Mouse (Mus musculus) heart, postnatal 36 days (tissue): ENCODE results near the gene 3110009E18Rik. TPM values are rescaled to one million over a fixed set of nuclear protein-coding genes. Genes with fewer than 3 reads are reported as not detected.

Experiments
- DNase-seq, 2 experiments: peaks; one replicate each; pipeline ENCODE4 v3.0.0; 2021 to 2022
- intact Hi-C: fragments of 180-260 bp; cut with DNase I; formaldehyde crosslinking; loops from one replicate; pipeline ENCODE4 v1.15.1; 2025
- total RNA-seq, 2 experiments: library from RNA; stranded (reverse); gene quantifications; 2 replicates each; pipeline ENCODE4 v1.2.3; 2021

The 3110009E18Rik gene
- total RNA-seq, 2 experiments from 2014 or later = 4.3 to 7.5 TPM

DNA sequence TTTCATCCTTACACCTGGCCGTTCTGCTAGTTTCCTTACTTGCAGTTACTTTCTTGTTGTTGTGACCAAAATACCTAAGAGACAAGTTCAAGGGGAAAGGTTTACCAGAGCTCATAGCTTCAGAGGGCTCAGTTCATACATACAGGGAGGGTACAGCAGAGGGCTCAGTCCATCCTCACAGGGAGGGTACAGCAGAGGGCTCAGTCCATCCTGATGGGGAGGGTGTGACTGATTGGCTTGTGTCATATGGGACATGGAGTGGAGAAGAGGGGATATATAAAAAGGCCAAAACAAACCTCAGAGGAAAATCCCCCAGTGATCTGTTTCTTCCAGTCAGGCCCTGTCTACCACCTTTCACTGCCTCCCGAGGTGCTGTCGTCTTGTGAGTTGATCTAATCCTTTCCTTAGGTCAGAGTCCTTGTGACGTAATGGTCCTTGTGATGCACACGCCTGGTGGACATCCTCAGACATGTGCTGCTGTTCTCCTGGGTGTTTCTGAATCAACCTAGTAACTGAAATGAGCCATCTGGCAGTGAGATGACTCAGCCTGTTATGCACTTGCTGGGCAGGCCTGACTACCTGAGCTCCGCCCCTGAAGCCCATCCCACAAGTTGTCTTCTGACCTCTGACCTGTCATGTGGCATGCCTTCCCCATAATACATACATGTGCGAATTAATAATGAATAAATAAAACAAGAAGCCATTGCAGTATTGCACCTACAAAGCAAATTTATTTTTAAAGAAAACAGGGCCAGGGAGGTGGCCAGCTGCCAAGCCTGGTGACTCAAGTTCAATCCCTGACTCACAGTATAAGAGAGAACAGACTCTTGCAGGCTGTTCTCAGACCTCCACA, 15.2 kb downstream of the 3110009E18Rik start:
- DNase-seq = peak in 1 of 2 experiments; percentile 21
- intact Hi-C loops = no loop called here

DNA sequence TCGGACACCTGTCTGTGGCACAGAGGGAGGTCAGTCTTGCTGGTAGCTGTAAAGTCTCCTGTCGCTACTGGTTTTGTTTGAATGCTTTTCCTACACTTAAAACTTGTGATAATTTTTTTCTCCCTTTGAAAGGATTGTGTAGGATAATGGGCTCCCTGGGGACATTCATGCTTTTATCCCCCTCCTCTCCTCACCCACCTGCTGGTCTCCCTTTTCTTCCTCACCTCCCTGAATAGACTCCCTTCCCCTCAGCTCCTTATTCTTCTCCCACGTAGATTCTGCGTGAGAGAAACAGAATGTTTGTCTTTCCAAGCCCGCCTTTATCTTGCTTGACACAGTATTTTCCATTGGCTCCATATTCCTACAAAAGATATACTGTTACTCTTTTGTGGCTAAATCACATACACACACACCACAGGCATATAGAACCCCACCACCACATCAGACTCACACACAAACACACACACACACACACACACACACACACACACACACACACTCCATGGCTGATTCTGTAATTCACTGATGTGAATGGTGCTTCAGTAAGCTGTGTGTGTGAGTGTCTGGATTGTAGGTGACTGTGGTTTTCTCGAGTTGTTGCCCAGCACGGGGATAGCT, 18.0 kb downstream of the 3110009E18Rik start:
- DNase-seq = no peak
- intact Hi-C loops = no loop called here

DNA sequence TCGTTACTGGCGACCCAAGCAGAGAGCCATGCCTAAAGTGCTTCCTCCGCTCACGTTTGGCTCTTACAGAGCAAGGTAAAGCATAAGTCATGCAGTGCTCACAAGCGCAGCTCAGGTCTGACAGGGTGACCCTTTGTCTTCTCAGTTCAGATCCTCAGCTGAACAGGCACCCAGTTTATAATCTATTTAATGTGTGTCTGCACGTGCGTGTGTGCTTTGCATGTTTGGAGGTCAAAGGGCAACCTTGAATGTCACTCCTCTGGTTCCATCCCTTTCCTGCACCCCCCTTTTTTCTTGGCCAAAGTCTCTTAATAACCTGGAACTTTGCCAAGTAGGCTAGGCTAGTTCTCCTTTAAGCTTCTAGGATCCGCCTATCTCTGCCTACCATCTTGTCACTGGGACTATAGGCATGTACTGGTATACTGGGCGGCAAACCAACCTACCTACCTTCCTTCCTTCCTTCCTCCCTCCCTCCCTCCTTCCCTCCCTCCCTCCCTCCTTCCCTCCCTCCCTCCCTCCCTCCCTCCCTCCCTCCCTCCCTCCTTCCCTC, 19.2 kb downstream of the 3110009E18Rik start:
- no peak for DNase-seq
- intact Hi-C loops = no loop called here

DNA sequence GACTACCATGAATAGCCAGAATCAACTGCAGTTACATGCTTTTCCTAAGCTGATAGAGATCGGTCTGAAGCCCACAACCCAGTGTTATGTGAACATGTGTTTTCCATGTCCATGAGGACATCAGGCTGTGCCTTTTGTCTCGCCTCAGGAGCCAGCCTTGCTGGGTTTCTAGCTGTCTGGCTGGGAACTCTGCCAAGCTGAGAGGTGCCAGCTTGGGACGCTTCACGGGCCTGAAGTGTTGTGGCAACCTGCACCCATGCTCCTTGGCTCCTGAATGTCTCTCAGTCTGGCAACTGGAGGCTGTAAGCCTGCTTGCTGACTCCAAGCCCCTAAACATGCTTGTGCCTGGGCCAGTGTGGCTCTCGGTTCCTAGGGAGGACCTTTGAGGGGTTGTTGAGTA, 21.6 kb downstream of the 3110009E18Rik start:
- peak; percentile 58 for DNase-seq
- intact Hi-C loops = no loop called here

DNA sequence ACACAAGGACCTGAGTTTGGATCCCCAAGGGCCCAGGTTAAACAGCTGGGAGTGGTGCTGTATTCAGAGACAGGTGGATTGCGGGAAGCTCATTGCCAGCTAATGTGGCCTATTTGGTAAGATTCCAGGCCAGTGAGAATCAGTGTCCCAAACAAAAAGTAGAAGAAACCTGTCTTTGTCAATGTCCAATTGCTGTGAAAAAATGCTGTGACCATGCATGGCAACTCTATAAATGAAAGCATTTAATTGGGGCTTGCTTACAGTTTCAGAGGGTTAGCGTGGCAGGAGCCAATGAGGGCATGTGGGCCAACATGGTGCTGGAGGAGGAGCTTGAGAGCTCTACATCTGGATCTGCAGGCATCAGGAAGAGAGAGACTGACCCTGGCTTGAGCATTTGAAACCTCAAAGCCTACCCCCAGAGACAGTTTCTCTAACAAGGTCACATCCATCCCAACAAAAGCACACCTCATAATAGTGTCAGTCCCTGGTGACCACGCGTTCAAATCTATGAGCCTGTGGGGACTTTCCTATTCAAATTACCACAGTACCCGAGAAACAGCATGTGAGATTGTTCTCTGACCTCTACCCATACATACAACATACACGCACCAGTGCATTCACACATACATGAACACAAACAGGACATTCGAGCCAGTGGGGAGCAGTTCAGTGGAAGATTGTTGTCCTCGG, 24.7 kb downstream of the 3110009E18Rik start:
- DNase-seq = no peak
- intact Hi-C loops = loop anchor here (2.0 kb wide), 1 partner anchor 47 kb away; no protein-coding TSS in a partner anchor

DNA sequence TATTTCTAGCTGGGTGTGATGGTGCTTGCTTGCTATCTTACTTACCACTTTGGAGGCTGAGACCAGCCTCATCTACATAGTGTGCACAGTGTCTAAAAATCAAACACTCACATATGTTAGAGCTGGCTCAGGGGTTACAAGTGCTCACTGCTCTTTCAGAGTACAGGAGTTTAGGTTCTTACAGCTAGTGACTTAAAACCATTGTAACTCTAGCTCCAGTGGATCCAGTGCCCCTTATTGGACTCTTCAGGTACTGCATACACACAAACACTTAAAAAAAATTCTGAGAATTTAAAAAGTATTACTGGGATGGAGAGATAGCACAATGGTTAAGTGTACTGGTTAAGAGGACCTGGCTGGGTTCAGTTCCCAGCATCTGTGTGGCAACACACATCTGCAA, 26.0 kb downstream of the 3110009E18Rik start:
- intact Hi-C loops = loop anchor here (2.0 kb wide), 1 partner anchor 48 kb away; no protein-coding TSS in a partner anchor
- no peak for DNase-seq

DNA sequence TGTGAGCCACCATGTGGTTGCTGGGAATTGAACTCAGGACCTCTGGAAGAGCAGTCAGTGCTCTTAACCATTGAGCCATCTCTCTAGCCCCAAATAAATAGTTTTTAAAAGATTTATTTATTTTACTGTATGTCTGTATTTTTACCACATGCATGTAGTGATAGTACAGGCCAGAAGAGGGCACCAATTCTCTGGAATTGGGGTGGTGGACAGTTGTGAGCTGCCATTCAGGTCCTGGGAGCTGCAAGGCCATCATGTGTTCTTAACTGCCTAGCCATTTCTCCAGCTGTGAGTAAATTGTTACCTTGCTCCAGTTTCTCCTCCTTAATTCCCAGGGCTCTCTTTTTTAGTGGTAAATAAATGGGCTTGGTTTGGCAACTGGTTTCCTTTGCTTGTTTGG, 33.2 kb downstream of the 3110009E18Rik start:
- intact Hi-C loops = loop anchor here (2.0 to 5.0 kb wide), 2 partner anchors 121 to 398 kb away; no protein-coding TSS in a partner anchor

DNA sequence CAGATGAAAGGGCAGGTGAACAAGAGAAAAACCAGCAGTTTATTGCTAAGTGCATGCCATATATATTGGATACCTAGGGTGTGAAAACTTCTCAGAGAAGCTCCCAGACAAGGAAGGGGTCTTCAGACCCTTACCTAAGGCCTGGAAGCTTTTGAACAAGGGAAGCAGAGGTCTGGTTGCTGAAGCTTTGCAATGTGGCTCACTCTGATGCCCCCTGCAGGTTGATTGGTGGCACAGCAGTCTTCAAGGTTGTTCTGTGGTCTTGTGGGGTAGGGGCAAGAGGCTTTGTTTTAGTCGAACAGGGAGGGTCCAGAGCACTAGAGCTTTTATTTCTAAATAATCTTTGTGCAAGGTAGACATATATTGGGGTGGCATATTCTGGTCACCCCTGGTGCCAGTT, 34.3 kb downstream of the 3110009E18Rik start:
- DNase-seq = peak; percentile 21 to 31
- intact Hi-C loops = loop anchor here (1.0 to 2.0 kb wide), 2 partner anchors 57 to 123 kb away; no protein-coding TSS in a partner anchor

More for the DNA sequence above, 33.2 kb downstream of the 3110009E18Rik start:
- DNase-seq = peak; percentile 27 to 32

DNA sequence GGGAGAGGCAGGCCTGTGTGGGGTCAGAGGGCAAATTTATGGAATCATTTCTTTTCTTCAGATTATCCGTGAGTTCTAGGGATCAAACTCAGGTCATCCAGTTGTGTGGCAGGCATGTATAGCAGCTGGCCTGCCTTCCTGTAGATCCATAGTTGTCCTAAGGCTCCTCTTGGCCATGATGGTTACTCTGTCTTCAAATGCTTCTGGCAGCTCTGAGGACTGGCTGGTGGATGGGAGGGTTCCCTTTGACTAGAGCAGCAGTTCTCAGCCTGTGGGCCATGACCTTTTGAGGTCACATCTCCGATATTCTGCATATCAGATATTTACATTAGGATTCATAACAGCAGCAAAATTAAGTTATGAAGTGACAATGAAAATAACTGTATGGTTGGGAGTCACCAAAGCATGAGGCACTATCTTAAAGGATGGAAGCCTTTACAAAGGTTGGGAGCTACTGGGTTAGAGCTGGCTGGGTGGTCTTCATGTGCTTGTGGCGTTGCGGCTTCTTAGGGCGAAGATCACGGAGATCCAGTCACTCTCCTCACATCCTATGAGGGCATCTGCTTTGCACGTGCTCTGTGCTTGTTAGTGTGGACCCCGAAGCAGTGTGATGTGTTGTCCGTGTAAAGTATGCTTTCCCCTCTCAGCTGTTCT, 37.6 kb downstream of the 3110009E18Rik start:
- no peak for DNase-seq
- intact Hi-C loops = no loop called here

DNA sequence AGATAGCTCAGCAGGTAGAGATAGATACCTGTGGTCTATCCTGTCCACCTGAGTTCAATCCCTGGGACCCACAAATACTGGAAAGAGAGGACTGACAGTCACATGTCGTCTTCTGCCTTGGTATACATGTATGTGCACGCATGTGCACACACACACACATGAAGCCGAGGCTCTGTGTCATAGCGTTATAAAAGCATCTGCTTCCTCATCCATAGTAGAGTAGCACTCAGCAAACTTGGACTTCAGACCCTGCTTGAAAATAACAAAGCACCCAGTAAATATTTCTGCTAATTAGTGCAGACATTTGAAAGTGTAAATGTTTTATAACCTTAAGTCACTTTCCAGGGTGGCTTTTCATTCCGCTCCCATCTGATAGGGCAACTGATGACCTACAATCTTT, 40.5 kb downstream of the 3110009E18Rik start:
- no peak for DNase-seq
- intact Hi-C loops = no loop called here

DNA sequence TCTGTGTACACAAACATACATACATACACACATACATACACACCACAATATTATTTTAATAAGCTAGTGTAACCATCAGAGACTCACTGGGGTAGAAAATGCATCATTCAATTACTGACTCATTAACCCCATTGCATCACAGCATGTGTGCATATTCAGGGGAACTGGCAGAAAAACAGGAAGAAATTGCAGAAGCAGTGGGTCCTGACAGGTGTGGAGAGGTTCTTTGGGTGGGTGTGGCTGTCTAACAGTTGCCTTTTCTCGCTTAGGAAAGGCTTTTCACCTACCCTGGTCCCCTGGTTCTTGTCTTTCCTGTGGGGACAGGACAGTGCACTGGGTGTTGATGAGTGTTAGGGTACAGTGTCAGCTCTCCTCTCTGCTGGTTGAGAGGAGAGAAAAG, 41.6 kb downstream of the 3110009E18Rik start:
- DNase-seq = no peak
- intact Hi-C loops = no loop called here

DNA sequence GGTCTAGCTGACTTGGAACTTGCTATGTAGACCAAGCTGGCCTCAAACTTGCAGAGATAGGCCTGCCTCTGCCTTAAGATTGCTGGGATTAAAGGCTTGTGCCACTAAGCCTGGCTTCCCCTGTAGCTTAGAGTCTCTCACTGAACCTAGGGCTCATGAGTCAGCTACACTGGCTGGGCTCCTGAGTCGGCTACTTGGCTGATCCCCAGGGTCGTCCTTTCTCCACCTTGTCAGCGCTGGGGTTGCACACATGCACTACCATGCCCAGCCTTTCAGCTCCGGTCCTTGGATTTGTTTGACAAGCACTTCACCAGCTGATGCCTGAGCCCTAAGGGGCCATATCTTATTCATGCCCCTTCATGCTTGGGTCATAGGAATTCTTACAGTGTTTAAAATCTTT, 47.0 kb downstream of the 3110009E18Rik start:
- intact Hi-C loops = no loop called here
- no peak for DNase-seq

DNA sequence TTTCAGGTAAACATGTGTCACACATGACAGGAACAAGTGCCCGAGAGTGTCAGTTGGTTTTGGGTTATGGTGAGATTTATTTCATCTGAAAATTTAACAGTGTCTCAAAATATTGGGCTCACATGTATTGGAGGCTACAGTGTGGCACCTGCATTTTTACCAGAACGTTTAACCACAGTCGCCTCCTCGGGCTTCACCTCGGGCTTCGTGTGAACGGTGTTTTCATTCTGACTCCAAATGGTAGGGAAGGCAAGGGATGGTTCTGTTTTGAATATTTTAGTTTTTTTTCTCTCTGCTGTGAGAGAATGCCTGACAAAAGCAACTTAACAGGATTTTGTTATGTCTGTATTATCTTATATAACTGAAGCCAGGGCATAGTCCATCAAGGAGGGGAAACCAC, 47.7 kb downstream of the 3110009E18Rik start:
- intact Hi-C loops = no loop called here
- DNase-seq = no peak

DNA sequence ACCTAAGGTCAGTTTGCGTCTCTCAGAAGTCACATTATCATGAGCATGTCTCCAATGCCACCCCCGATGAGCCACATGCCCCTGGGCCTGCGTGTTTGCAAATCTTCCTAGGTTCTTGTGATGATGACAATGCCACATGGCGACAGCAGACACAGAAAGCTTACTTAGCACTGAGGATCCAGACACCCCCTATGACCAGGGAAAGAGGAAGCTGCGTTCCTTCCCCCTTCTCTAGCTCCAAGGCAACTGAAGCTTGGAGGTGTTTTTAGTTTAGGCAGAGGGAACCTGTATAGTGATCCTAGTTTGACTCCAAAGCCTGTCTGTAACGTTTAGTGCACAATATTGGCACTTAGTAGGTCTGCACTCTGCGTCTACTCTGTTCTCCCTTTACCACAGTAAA, 49.3 kb downstream of the 3110009E18Rik start:
- intact Hi-C loops = loop anchor here (5.0 kb wide), 1 partner anchor 297 kb away; no protein-coding TSS in a partner anchor
- no peak for DNase-seq

DNA sequence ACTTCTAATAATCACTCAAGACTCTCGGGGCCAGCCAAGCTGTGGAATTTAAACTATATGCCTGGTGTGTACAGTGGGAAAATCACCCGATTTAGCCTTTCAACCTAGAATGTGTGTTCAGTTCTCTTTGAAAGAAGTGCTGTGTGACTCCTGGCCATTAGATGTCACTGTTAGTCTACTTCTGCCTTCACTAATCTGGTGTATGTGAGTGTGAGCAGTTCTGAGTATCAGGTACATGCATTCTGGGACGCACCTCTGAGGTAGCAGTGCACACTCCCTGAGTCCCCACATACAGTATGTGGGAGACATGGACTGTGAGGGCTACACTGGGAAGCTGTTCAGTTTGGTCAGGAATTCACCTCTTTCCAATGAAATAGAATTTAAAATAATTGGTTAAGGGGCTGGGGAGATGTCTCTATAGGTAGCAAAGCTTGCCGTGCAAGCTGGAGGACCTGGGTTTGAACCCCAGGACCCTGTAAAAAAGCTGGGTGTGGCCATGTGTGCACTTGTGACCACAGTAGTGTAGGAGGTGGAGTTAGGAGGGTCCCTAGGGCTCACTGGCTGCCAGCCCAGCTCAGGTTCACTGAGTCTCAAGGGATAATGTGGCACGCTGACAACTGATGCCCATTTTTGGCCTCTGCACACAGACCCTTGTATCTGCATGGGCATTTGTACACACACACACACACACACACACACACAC, 51.0 kb downstream of the 3110009E18Rik start:
- peak in 1 of 2 experiments; percentile 14 for DNase-seq
- intact Hi-C loops = loop anchor here (1.0 to 5.0 kb wide), 2 partner anchors 295 to 378 kb away; no protein-coding TSS in a partner anchor

DNA sequence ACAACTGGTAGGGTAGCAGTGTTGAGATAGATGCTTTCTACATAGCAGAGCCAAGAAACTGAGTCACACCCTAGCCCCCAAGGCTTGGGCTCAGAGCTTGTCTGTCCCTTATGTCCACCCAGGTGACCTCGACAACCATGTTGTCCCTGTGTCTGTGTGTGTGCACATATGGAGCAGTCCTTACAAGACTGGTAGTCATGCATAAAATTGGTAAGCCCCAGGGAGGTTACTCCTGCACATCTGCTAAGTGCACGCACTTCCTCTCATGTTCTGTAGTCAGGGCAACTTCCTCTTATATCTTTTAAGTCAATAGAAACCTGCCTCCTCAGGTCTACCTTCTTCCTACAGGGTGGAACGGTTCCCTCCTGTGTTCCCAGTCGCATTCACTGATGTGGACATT, 54.0 kb downstream of the 3110009E18Rik start:
- no peak for DNase-seq
- intact Hi-C loops = loop anchor here (5.0 kb wide), 1 partner anchor 292 kb away; no protein-coding TSS in a partner anchor

DNA sequence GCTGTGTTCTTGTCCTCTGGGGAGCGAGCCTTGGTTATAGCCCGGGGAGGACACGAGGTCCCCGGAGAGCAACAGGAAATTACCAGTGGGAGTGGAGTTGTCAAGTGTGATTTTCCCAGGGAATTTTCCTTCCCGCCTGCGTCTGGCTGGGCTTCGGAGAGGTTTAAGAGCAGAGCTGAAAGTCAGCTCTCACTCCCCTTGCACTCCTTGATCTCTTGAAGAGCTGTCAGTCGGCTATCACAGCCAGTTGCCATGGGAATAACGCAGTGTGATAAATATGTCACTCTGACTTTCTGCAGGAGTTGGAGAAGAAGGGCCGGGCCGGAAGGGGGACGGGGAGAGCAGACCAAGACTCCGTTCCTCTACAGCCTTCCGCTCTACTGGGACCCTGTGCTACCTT, 55.3 kb downstream of the 3110009E18Rik start:
- intact Hi-C loops = no loop called here
- no peak for DNase-seq

DNA sequence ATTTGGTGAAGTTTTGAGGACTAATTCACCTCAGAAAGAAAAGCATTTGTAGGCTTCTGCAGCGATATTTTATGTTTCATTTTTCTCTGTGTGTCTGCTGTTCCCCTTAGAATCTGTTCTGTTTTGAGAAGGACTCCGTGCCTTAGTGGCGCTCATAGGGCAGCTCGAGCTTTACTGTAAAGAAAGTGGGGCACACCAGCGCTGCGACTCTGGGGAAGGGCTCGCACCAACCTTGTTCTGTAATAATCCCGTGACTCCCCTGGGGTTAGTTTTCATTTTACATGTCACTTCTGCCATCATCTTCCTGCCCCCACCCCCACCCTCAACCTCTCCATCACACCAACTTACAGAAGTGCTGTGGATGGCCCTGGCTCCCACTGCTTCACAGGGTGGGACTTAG, 56.2 kb downstream of the 3110009E18Rik start:
- DNase-seq = no peak
- intact Hi-C loops = no loop called here

DNA sequence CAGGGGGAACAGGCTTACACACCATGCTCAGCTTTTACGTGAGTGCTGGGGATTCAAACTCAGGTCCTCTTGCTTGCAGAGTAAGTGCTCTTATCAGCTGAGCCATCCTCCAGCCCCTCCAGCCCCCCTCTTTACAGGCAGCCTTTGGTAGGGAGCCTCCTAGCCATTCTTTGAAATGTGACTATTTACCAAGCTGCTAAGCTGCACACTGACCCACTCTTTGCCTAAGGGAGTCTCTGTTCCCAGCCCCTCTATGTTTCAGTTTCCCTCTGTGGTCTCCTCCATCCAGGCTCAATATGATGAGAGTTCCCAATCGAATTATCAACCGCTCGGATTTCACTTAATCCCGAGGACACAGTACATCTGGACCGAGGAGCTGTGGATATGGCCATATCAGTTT, 65.2 kb downstream of the 3110009E18Rik start:
- intact Hi-C loops = no loop called here
- DNase-seq = no peak

DNA sequence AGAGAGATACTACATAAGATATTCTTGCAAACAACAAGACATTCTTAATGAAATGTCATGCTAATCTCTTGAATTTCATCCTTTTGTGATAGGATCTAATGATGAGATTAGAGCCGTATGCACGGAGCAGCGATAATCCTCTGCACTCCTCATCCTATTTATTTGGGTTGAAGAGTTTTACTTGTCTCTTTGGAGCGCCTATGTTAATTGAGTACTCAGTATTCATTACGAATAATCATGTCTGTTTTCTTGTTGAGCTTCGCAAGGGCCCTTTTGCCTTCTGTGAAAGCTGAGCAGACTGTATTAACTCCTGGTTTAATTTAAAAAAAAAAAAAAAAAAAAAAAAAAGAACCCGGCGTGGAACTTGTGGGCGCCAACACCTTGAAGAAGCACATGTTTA, 65.7 kb downstream of the 3110009E18Rik start:
- no peak for DNase-seq
- intact Hi-C loops = no loop called here
